Mouse (Mus musculus) embryo, embryonic 11 days (tissue): Measurements from ENCODE around the gene Prp2.
"Not testable (repeated sequence)": the region's sequence is repeated elsewhere in the genome, so short reads cannot be mapped to it uniquely, and the experiment has no call there.

Source experiments
- DNase-seq: peaks from one replicate; pipeline ENCODE4 v3.0.0-alpha.2; 2015

The Prp2 gene

GRCm38 (mm10) chr6:132595613-132596012 is at the start of gene Prp2:
Prp2 (plus strand) TSS chr6:132595913.
- DNase-seq, result not testable (repeated sequence)

- not testable (repeated sequence) for DNase-seq
Observed at GRCm38 (mm10) chr6:132569509-132569908, 26.2 kb upstream of the Prp2 start, which contains the start of gene Prh1. Prh1 (plus strand) TSS chr6:132569809.

- peak; percentile 44 for DNase-seq
Observed at GRCm38 (mm10) chr6:132649399-132649798, 53.7 kb downstream of the Prp2 start.
